Mouse (Mus musculus) megakaryocyte, embryonic 14.5 days (primary cell): ENCODE data around the gene Snx29.

Experiments used
- FLI1 ChIP-seq: IDR thresholded peaks from 2 replicates; pipeline ENCODE4 v1.6.1; 2012; ENCODE audit warnings: low read length, inconsistent platforms, mixed read lengths
- GATA1 ChIP-seq: IDR thresholded peaks from 3 replicates; pipeline ENCODE4 v1.6.1; 2012; ENCODE audit warnings: mixed read lengths, low read length, inconsistent platforms, borderline replicate concordance

- no peak for TF ChIP-seq GATA1
- TF ChIP-seq FLI1: no peak
Measured at GRCm38 (mm10) chr16:11619951-11620350, 297.2 kb downstream of the Snx29 start.
